Mouse (Mus musculus) intestine, embryonic 15.5 days (tissue): ENCODE results near the gene Dse. TPM values are rescaled to one million over a fixed set of nuclear protein-coding genes. Genes with fewer than 3 reads are reported as not detected.

Experiments used
- ATAC-seq: fragments of 200-750 bp; cut with Nextera tagmentation; 2 replicates; pipeline ENCODE4 v1.8.0; 2017; ENCODE audit warnings: moderate TSS enrichment, moderate library complexity
- H3K27ac ChIP-seq: fragments of 300-500 bp; sonication (generic); 2 replicates; pipeline ENCODE4 v1.5.1; 2015; ENCODE audit warnings: mild to moderate bottlenecking, inconsistent platforms
- H3K27me3 ChIP-seq: fragments of 300-500 bp; sonication (generic); replicated peaks from 2 replicates; pipeline ENCODE4 v1.6.1; 2015; ENCODE audit warnings: inconsistent platforms
- H3K36me3 ChIP-seq: fragments of 300-500 bp; sonication (generic); 2 replicates; pipeline ENCODE4 v1.6.1; 2015; ENCODE audit warnings: inconsistent platforms
- H3K4me1 ChIP-seq: fragments of 300-500 bp; sonication (generic); replicated peaks from 2 replicates; pipeline ENCODE4 v1.6.1; 2015; ENCODE audit warnings: inconsistent platforms
- H3K4me2 ChIP-seq: fragments of 300-500 bp; sonication (generic); replicated peaks from 2 replicates; pipeline ENCODE4 v1.6.1; 2015; ENCODE audit warnings: mild to moderate bottlenecking, inconsistent platforms
- H3K4me3 ChIP-seq: fragments of 300-500 bp; sonication (generic); replicated peaks from 2 replicates; pipeline ENCODE4 v1.5.1; 2015; ENCODE audit warnings: inconsistent platforms
- H3K9ac ChIP-seq: fragments of 300-500 bp; sonication (generic); 2 replicates; pipeline ENCODE4 v1.6.1; 2015; ENCODE audit warnings: inconsistent platforms
- H3K9me3 ChIP-seq: fragments of 300-500 bp; sonication (generic); 2 replicates; pipeline ENCODE4 v1.6.1; 2016; ENCODE audit warnings: inconsistent platforms
- WGBS: fragments of 180-500 bp; shearing (Covaris S2); methylation state at CpG from one replicate; pipeline ENCODE4 v1.1.7; 2015; 5-methylcytosine and 5-hydroxymethylcytosine counted together
- polyA plus RNA-seq: library from polyadenylated mRNA; unstranded; fragments of >200 nt; fragmentation: Nextera tagmentation; extraction: Ambion mirVana; gene quantifications from 2 replicates; pipeline ENCODE4 v1.2.1, GENCODE M21; 2015

Dse gene
- polyA plus RNA-seq, 1 experiment from 2014 or later = 18.3 TPM

GRCm38 (mm10) chr10:34197269-34197668, 10.2 kb downstream of the Dse start:
- no peak overlapping the region for H3K27ac ChIP-seq
- no peak overlapping the region for H3K9ac ChIP-seq
- peaks cover 5% of the 10 kb centered on the region for H3K4me1 ChIP-seq
- H3K27me3 ChIP-seq = no peaks in the 10 kb centered on the region
- no peaks in the 10 kb centered on the region for H3K9me3 ChIP-seq
- no peak overlapping the region for H3K4me3 ChIP-seq
- WGBS = 77% methylated on average over 3 of the region's 3 CpGs
- H3K4me2 ChIP-seq = no peak overlapping the region
- no peaks in the 10 kb centered on the region for H3K36me3 ChIP-seq
- no peak for ATAC-seq

- H3K27me3 ChIP-seq = no peaks in the 10 kb centered on the region
- peaks cover 5% of the 10 kb centered on the region for H3K4me1 ChIP-seq
- no peaks in the 10 kb centered on the region for H3K36me3 ChIP-seq
- ATAC-seq = no peak
- H3K9ac ChIP-seq = no peak overlapping the region
- no peak overlapping the region for H3K27ac ChIP-seq
- whole genome bisulfite sequencing = 55% methylated on average over 2 of the region's 2 CpGs
- H3K4me3 ChIP-seq = no peak overlapping the region
- H3K9me3 ChIP-seq = no peaks in the 10 kb centered on the region
- H3K4me2 ChIP-seq = no peak overlapping the region
Observed at GRCm38 (mm10) chr10:34194957-34195356, 12.6 kb downstream of the Dse start.

GRCm38 (mm10) chr10:34194503-34194902, 13.0 kb downstream of the Dse start:
- H3K36me3 ChIP-seq = no peaks in the 10 kb centered on the region
- peaks cover 5% of the 10 kb centered on the region for H3K4me1 ChIP-seq
- H3K27ac ChIP-seq = no peak overlapping the region
- H3K27me3 ChIP-seq = no peaks in the 10 kb centered on the region
- no peaks in the 10 kb centered on the region for H3K9me3 ChIP-seq
- H3K9ac ChIP-seq = no peak overlapping the region
- 86% methylated on average over 5 of the region's 5 CpGs for WGBS
- no peak overlapping the region for H3K4me2 ChIP-seq
- ATAC-seq = no peak
- H3K4me3 ChIP-seq = no peak overlapping the region

GRCm38 (mm10) chr10:34186571-34187260, 20.8 kb downstream of the Dse start:
- Histone ChIP-seq H3K36me3 (0 out of 2 replicates have a peak, but pooled peaks cover 3% of the 10 kb centered on the region), H3K9me3 (no peaks in the 10 kb centered on the region), H3K4me2 (no peak overlapping the region), H3K27me3 (no peaks in the 10 kb centered on the region), H3K27ac (no peak overlapping the region), H3K9ac (no peak overlapping the region), H3K4me1 (0 out of 2 replicates have a peak, but pooled peaks cover 2% of the 10 kb centered on the region), H3K4me3 (no peak overlapping the region)
- ATAC-seq = no peak
- WGBS = 52% methylated on average over 10 of the region's 10 CpGs

- 0 out of 2 replicates have a peak, but pooled peaks cover 2% of the 10 kb centered on the region for H3K4me1 ChIP-seq
- H3K4me3 ChIP-seq = no peak overlapping the region
- 71% methylated on average over 4 of the region's 4 CpGs for WGBS
- H3K27ac ChIP-seq = no peak overlapping the region
- no peaks in the 10 kb centered on the region for H3K9me3 ChIP-seq
- no peak for ATAC-seq
- H3K36me3 ChIP-seq = 0 out of 2 replicates have a peak, but pooled peaks cover 3% of the 10 kb centered on the region
- no peak overlapping the region for H3K4me2 ChIP-seq
- no peak overlapping the region for H3K9ac ChIP-seq
- H3K27me3 ChIP-seq = no peaks in the 10 kb centered on the region
Observed at GRCm38 (mm10) chr10:34185556-34185955, 22.0 kb downstream of the Dse start.

GRCm38 (mm10) chr10:34184956-34185355, 22.6 kb downstream of the Dse start:
- Histone ChIP-seq H3K4me1 (0 out of 2 replicates have a peak, but pooled peaks cover 2% of the 10 kb centered on the region), H3K27ac (no peak overlapping the region), H3K36me3 (0 out of 2 replicates have a peak, but pooled peaks cover 3% of the 10 kb centered on the region), H3K9me3 (no peaks in the 10 kb centered on the region), H3K4me3 (no peak overlapping the region), H3K27me3 (no peaks in the 10 kb centered on the region), H3K4me2 (no peak overlapping the region), H3K9ac (no peak overlapping the region)
- 27% methylated on average over 1 of the region's 1 CpGs for WGBS
- ATAC-seq = no peak

GRCm38 (mm10) chr10:34183731-34184130, 23.8 kb downstream of the Dse start:
- Histone ChIP-seq H3K27ac (no peak overlapping the region), H3K36me3 (0 out of 2 replicates have a peak, but pooled peaks cover 3% of the 10 kb centered on the region), H3K4me1 (0 out of 2 replicates have a peak, but pooled peaks cover 2% of the 10 kb centered on the region), H3K9ac (no peak overlapping the region), H3K27me3 (no peaks in the 10 kb centered on the region), H3K9me3 (no peaks in the 10 kb centered on the region), H3K4me2 (no peak overlapping the region), H3K4me3 (no peak overlapping the region)
- no peak for ATAC-seq
- 90% methylated on average over 7 of the region's 7 CpGs for WGBS

GRCm38 (mm10) chr10:34175870-34176606, 31.5 kb downstream of the Dse start:
- no peak overlapping the region for H3K4me3 ChIP-seq
- no peaks in the 10 kb centered on the region for H3K36me3 ChIP-seq
- no peak overlapping the region for H3K9ac ChIP-seq
- H3K4me2 ChIP-seq = no peak overlapping the region
- no peak for ATAC-seq
- no peaks in the 10 kb centered on the region for H3K27me3 ChIP-seq
- no peaks in the 10 kb centered on the region for H3K4me1 ChIP-seq
- no peaks in the 10 kb centered on the region for H3K9me3 ChIP-seq
- no peak overlapping the region for H3K27ac ChIP-seq
- WGBS = 42% methylated on average over 8 of the region's 8 CpGs

GRCm38 (mm10) chr10:34172663-34173282, 34.7 kb downstream of the Dse start:
- H3K4me3 ChIP-seq = no peak overlapping the region
- H3K36me3 ChIP-seq = no peaks in the 10 kb centered on the region
- H3K27me3 ChIP-seq = no peaks in the 10 kb centered on the region
- H3K4me1 ChIP-seq = no peaks in the 10 kb centered on the region
- WGBS = 74% methylated on average over 4 of the region's 4 CpGs
- H3K9me3 ChIP-seq = no peaks in the 10 kb centered on the region
- no peak overlapping the region for H3K9ac ChIP-seq
- no peak overlapping the region for H3K4me2 ChIP-seq
- no peak overlapping the region for H3K27ac ChIP-seq
- no peak for ATAC-seq

- H3K4me2 ChIP-seq = no peak overlapping the region
- H3K4me3 ChIP-seq = no peak overlapping the region
- H3K36me3 ChIP-seq = no peaks in the 10 kb centered on the region
- H3K9me3 ChIP-seq = no peaks in the 10 kb centered on the region
- no peak overlapping the region for H3K9ac ChIP-seq
- H3K4me1 ChIP-seq = no peaks in the 10 kb centered on the region
- H3K27ac ChIP-seq = no peak overlapping the region
- WGBS = 85% methylated on average over 4 of the region's 4 CpGs
- no peak for ATAC-seq
- no peaks in the 10 kb centered on the region for H3K27me3 ChIP-seq
Observed at GRCm38 (mm10) chr10:34171660-34172059, 35.9 kb downstream of the Dse start.

GRCm38 (mm10) chr10:34171191-34171590, 36.3 kb downstream of the Dse start:
- H3K9me3 ChIP-seq = no peaks in the 10 kb centered on the region
- H3K4me3 ChIP-seq = no peak overlapping the region
- H3K4me2 ChIP-seq = no peak overlapping the region
- H3K27me3 ChIP-seq = no peaks in the 10 kb centered on the region
- H3K27ac ChIP-seq = no peak overlapping the region
- 90% methylated on average over 3 of the region's 3 CpGs for WGBS
- ATAC-seq = no peak
- no peaks in the 10 kb centered on the region for H3K4me1 ChIP-seq
- no peak overlapping the region for H3K9ac ChIP-seq
- no peaks in the 10 kb centered on the region for H3K36me3 ChIP-seq

- whole genome bisulfite sequencing = 76% methylated on average over 2 of the region's 2 CpGs
- Histone ChIP-seq H3K36me3 (no peaks in the 10 kb centered on the region), H3K9ac (no peak overlapping the region), H3K27ac (no peak overlapping the region), H3K4me3 (no peak overlapping the region), H3K4me1 (no peaks in the 10 kb centered on the region), H3K27me3 (no peaks in the 10 kb centered on the region), H3K9me3 (no peaks in the 10 kb centered on the region), H3K4me2 (no peak overlapping the region)
- no peak for ATAC-seq
Observed at GRCm38 (mm10) chr10:34166971-34167370, 40.5 kb downstream of the Dse start.
